Mouse (Mus musculus): Measurements from ENCODE around the gene Mindy4.

- TF ChIP-seq CTCF (IDR thresholded peaks at IDR 0.05; ENCODE audit: low read depth) (no peak), EP300 (optimal IDR thresholded peaks at IDR 0.05) (no peak)
These were observed 78.5 kb downstream of the Mindy4 start for GRCm38 (mm10) chr6:55281687-55282086.

Data from stomach, postnatal 0 days (tissue).